Mouse (Mus musculus) activated CD4-positive, CD25-positive, alpha-beta regulatory T cell, adult 9 weeks (primary cell): ENCODE measurements around the gene Lin7a. TPM values are rescaled to one million over a fixed set of nuclear protein-coding genes. Genes with fewer than 3 reads are reported as not detected.

ENCODE experiments used
- polyA plus RNA-seq: library from polyadenylated mRNA; unstranded; fragments of 100-300 nt; shearing (Covaris generic); gene quantifications from one replicate; pipeline ENCODE4 v1.2.1, GENCODE M21; 2017

Lin7a gene
- polyA plus RNA-seq, result not detected

GRCm38 (mm10) chr10:107271321-107272130 is at the start of gene Lin7a:
TSS of gene Lin7a (plus strand) at chr10:107271686.

Other genes with a start within 250 kb of the Lin7a start
- not detected for gene Acss3, start 148.0 kb upstream of the Lin7a start, polyA plus RNA-seq
- not detected for gene Myf5, start 214.4 kb downstream of the Lin7a start, polyA plus RNA-seq
- not detected for gene Myf6, start 223.1 kb downstream of the Lin7a start, polyA plus RNA-seq